Mouse (Mus musculus) kidney, postnatal 25 days (tissue): ENCODE results near the gene Syn3.

Source experiments
- DNase-seq, 2 experiments: peaks; one replicate each; pipeline ENCODE4 v3.0.0; 2021; ENCODE audit warnings: mixed read lengths in 2 of 2

Syn3 gene

DNA sequence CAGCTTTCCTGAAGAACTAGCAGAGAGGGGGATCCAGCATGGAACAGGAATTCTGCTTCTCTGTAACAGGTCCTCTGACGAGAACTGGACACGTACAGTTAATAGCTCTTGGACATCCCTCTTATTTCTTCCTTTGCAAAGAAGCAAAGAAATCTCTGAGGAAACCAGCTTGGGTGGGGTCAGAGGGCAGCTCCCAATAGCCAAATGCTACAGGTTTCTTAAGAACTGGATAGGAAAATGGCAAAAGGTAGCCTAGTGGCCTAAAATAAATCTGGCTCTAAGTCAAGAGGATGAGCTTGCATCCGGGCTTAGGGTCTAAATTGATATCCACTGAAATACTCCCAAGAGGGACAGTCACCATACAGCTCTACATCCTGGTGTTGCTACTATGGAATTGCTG, 225.9 kb downstream of the Syn3 start:
- peak; percentile 31 to 51 for DNase-seq

DNA sequence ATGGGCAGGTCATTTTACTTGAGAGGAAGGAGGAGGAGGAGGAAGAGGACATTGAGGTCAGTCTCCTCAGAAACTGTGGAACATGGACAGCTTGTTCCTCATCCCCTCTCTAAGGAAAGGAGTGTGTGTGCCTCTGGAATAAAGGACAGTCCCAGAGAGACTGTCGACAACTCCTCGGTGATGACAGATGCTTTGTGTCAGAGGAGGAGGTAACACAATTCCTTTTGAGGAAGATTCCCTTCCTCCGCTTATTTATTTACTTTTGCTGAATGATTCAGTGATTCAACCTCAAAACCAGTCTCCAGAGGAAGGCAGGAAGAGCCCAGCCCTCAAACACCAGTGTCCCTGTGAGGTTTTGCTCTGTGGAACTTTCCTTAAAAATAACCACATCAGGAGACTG, 228.4 kb downstream of the Syn3 start:
- DNase-seq: peak in 1 of 2 experiments; percentile 55

DNA sequence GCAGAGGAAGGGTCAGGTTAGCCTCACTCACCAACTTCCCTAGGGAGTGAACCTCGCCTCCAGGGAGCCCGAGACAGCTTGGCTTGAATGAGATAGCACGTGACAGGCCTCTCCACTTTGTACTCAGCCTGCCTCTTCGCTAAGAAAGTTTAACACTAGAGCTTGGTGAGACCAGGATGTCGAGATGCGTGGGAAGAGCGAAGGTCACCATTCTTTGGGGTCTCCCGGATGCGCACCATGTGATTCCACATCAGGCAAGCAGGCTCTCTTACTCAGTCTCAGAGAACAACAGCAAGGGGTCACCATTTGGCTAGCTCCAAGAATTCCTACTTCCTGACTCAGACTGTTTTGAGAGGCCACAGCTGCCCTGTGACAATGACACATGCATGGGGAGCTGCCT, 234.1 kb downstream of the Syn3 start:
- DNase-seq: peak; percentile 46 to 75

DNA sequence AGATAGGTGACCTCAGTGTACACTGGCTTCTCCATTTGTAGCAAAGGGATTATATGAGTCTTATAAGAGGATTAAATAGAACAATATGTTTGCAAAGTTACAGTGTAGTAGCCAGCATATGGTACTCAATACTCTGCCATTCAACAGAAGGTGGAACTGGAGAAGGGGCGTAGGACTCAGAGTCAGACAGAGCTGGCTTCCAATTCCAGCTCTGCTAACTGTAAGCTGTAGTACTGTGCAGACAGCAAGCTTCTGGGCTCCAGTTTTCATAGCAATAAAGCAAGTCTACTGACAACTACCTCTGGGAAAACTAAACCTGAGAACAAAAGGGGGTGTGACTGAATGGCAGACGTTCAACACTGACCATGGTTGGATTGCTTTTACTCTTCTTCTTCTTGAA, 237.0 kb downstream of the Syn3 start:
- DNase-seq: no peak

DNA sequence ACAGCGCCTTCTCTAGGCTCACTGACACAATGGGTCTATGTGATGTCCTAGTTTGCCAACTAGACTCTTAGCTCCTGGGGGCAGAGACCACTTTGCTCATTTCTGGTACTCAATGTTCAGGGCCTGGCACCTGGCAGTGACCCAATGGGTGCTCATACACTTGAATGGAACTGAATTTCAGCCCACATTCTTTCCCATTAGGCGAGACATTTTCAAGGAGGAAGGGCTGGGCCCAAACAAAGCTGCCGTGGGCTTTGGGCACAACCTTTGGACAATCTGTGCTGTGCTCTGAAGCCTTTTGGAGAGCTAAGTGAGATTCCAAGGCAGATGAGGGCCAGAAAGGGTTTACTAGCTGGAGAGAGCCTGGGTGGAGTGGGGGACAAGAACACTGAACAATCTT, 239.7 kb downstream of the Syn3 start:
- DNase-seq: peak; percentile 17 to 59

DNA sequence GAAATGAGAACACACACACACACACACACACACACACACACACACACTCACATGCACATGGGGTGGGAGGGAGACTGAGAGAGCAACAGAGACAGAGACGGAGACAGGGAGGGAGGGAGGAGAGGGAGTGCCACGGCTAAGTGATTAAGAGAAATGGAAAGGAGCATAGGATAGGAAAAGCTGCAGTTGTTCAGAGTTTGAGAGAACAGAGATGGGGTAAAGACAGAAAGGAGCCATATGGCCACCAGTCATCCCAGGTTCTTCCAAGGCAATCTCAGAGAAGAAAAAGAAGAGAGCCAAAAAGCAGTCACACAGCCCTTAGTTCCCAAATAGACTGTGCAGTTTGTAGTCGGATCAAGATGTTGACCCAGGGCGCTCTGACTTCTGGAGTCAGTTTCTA, 240.7 kb downstream of the Syn3 start:
- peak in 1 of 2 experiments; percentile 11 for DNase-seq

DNA sequence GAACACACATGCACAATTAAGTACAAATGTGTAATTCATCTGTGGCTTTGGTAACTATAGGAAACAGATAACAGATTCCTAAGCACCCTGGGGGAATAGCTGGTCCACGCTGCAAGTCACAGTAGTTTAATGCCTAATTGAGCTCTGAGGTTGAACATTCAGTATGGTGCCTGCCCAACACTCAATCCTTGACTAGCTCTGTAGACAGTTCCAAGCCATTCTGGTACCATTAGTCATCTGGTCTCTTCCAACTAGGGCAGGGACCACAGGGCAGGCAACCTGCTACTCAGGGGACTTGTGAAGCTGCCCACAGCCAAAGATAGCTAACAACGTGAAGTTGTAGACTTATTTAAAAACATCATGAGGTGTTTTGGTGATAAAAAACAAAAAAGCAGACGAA, 241.7 kb downstream of the Syn3 start:
- peak in 1 of 2 experiments; percentile 5 for DNase-seq

DNA sequence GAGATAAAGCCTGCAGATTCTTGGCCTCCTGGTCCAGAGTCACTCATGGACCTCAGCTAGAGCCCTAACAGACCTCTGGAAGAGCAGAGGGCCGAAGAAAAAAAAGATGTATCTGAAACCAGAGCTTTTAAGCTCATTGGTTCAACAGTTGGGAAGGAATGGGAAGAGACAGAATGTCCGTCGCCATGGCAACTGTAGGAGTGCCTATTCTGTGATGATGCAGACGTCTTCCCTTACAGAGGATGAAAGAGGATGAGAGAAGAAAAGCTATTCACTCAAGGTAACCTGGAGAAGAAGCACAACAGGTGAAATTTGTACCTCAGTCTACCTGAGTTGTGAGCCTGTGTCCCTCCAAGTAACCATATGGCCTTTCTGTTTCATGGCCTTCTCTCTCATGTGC, 242.5 kb downstream of the Syn3 start:
- peak in 1 of 2 experiments; percentile 23 for DNase-seq

DNA sequence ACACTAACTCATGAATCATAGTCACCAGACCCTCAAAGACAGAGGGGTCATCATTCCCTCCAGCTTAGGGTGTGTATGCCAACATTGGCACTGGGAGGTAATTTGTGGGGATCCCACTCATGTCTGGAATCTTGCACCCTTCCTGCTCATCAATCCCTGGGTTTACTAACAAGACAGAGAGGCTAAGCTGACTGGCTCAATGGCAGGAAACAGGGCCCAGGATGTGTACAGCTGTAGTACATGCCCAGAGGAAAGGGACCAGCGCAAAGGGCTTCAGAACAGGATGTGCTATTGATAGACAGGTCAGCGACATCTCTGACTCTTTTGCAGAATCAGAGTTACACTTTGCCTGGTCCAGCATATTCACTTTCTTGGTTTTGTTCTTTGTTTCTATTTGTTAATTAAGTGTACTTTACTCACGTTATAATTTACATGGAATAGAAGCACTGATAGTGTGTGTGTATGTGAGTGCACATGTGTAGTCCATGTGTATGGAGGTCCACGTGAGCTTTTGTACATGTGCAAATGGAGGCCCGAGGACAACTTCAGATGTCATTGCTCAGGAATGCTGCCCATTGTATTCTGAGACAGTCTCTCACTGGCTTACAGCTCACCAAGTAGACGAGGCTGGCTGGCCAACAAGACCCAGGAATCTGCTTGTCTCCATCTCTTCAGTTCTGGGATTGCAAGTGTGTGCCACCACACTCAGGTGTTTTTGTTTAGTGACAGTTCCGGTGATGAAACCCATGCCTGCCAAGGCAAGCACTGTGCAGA, 248.4 kb downstream of the Syn3 start:
- DNase-seq: no peak

DNA sequence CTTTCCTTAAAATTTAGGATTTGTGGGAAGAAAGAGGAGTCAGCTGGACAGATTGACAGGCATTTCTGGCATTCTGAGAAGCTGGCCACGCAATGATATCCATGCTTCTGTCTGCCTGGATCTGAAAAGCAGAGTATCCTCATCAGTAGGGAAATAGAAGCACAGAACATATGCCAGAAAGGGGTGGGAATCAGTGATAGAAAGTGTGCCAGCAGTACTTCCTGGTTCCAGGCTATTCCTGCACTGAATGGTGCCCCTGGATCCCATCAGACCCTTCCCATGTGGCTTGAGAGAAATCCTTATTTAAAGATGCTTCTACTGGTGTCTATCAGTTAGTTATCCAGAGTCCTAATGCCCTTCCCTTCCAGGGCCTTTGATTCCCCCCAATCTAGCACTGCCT, 249.4 kb downstream of the Syn3 start:
- no peak for DNase-seq

DNA sequence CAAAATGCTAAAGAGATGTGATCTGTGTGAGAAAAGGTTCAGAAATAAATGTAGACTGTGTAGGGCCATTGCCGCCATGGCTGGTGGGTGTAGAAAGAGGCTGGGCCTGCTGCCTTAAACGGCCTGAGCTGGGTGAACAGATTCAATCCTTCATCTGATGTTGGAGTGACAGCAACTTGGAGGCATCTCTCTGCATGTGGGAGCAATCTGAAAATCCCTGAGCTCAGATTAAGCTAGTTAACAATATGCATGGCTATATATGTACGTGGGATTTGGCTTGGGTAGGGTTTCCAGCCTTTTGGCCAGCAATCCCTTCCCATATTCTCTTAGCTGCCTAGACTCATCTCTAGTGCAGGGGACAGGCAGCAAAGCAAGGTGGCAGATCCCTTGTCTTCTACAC, 249.9 kb downstream of the Syn3 start:
- no peak for DNase-seq

DNA sequence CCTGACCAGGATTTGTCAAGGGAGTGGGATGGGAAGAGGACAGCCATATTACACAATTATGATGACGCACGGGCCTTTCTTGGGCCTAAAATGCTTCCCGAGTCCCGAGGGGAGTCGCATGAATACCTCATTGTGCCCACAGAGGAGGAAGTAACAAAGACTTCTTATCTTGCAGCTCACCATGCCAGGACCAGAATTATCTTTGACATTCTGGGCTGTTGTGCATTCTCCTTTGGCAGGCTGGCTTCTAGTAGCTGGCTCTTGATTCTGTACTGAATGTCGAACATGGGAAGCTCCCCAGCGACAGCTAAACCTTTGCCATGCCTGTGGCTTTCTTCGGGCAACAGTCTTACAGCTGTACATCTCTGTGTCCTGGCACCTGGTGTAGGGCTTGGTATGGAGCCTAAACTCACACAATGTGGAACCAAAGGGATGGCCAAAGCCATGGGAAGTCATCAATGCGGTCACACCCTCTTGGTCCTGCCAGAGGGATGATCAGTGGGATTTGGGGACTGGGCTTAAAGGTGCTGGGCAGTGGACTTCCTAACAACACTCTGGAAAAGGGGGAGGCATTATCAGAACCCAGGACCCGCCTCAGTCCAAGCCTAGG, 250.5 kb downstream of the Syn3 start:
- no peak for DNase-seq

DNA sequence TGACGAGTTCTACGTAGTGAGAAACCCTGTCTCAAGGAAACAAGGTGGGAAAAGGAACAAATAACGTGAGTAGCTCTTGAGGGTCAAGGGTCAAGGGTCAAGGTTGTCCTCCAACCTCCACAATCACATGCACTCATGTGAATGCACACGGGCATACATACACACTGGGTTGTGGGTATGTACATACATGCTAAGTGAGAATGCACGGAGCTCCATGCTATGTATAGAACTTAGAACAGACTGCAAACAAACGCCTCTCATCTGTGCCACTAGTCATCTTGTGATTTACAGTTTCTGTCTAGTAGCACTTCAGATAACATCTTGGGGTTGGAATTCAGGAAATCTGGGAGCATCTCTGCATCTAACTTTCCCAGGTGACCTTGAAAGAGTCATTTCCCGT, 253.3 kb downstream of the Syn3 start:
- no peak for DNase-seq

DNA sequence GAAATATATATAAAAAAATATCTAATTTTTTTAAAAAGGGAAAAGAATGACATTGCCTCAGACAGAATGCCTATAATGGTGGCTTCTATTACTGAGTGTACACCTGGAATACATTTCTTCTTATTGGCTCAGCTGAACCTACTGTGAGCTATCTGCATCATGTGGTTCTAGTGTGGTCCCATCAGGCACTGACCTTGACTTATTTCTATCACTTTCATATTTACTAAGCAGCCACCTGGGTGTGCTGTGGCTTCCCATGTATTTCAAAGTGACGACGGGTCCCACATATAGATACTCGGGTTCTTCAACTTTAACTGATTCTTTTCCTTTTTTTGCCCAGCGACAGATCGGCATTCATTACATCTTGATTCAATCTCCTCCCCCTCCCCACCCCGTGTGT, 255.2 kb downstream of the Syn3 start:
- DNase-seq: no peak

DNA sequence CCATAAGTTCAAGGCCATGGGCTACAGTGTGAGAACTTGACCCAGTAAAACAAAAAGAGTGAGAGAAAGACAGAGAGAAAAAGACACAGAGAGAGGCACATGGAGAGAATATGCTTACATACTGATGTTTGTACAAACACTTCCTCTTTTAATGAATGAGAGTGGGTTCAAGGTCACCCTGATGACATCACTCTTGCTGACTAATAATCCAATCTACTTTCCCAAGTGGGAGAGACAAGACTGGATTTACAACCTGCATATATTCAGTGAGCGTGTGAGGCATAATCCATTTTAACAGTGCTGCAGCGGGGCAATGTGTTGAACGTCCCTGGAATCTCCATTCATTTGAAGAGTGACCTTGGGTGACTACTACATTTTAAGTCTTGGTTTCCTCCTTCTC, 256.0 kb downstream of the Syn3 start:
- no peak for DNase-seq

DNA sequence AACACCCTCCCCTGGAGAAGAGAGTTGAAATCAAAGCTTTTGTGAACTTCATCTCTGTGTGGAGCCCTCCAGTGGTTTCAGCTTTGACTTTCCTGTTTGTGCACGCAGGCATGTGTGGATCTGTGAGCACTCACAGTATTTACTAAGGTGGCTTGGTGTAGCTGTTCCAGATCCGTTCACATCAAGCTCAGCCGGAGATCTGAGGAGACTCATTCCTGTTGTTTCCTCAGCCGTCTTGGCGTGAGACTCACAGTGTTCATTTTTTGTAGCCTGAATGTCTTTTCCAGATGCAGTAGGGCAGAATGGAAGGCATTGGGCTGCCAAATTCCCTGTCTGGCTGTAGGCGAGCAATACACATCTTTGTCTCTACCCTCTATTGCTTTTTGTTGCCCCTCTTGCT, 268.7 kb downstream of the Syn3 start:
- peak in 1 of 2 experiments; percentile 4 for DNase-seq

DNA sequence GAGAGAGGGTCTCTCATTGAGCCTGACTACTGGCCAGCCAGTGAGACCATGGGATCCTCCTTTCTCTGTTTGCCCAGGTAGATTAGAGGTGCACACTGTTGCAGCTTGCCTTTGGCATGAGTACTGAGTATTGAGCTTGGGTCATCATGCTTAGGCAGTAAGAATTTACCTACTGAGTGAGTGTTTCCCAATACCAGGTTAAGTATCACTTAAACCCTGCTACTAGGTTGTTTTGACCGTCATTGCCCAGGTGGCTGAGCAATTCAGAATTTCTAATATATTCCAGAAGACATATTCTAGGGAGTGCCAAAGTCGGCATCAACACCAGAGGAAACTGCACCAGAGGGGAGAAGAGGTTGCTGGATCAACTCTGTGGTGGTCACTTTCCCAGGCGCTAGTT, 273.2 kb downstream of the Syn3 start:
- DNase-seq: no peak

DNA sequence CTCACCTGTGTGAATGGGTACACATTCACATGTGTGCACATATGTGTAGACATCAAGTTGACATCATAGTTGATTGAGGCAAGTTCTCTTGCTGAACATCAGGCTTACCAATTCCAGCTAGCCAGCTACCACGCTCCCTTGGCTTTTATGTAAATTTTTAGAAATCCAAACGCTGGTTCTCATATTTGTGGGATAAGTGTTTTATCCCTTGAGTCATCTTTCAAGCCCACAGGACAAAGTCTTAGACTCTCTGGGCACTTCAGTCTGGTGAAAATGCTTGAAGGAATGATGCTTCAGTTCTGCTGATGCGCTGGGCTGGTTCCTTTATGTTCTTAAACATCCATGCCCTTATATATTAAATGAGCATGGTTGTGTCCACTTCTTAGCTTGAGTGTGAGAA, 279.7 kb downstream of the Syn3 start:
- no peak for DNase-seq

DNA sequence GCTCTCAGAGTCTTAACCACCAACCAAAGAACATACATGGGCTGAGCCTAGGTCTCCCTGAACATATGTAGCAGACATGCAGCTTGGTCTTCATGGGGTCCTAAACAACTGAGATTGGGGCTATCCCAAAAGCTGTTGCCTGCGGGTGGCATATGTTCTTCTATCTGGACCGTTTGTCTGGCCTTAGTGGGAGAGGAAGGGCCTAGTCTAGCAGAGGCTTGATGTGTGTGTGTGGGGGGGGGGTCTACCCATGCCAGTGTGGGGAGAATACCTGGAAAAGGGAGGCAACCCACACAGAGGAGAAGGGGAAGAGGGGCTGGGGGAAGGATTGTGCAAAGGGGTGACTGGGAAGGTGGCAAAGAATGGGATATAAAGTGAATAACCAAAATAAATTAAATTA, 281.9 kb downstream of the Syn3 start:
- no peak for DNase-seq

DNA sequence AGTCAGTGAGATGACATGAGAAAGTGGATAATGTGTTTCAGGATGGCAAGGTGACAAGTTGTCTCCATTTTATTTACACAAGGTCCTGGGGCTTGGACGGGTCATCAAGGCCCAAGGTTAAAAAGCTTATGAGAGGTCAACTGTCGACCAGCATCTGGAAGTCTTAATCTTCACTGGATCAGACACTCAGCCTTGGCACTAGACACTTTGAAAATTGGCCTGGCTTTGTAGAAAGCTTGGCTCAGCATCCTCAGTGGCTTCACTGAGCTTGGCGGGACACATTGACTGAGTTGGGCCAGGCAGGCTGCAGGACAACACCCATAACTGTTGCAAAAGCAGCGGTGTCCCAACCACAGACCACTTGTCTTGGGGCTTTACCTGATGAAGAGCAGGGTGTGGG, 286.6 kb downstream of the Syn3 start:
- DNase-seq: peak; percentile 8 to 45

DNA sequence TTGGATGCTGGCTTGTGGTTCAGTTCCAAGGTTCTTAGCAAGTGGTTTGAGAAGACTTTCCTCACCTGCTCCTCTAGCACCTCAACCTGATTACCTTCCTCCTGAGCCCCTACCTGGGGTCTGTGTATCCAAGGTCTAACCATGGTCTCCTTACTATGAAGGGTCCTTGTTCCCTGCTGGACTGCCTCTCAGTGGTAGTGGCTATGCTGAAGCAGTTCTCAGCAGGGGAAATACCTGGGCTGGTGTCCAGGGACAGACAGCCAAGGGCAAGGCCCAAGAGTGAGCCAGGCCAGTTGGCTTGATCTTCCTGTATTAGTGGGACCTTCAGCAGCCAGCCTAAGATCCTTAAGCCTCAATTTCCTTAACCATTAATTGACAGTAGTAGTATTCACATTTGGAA, 294.8 kb downstream of the Syn3 start:
- peak; percentile 70 to 81 for DNase-seq

DNA sequence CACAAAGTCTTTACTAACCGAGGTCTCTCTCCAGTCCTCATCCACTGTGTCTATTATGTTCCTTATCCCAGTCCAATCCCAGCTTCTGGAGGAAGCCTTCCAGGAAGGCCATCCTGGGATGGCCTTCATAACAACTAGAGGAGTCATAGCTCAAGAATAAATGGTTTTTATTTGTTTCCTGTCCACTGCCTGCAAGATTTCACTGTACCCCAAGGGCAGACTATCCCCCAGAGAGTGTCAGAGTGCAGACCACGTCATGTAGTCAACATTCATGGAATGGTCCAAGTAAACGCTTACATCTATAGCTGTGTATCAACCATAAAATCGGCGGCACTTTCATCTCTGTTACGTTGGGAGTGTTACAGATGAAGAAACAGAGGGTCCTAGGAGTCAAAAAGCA, 295.5 kb downstream of the Syn3 start:
- peak; percentile 19 to 61 for DNase-seq

DNA sequence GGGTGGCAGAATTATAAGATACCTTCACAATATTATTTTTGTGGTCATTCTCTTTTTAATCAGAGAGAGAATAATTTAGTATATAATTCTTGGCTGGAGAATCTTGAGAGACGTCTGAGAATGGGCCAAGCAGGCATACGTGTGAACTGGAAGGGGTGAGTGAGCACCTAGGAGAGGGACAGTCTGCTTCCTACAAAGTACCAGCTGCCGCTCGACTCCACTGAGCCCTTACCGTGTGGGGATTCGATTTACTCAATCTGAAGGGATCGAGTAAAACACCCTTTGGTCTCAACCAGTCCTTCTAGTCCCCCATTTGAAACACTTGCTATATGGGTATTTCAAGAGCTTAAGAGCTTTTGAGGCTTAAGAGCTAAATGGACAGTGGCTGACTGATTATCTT, 296.9 kb downstream of the Syn3 start:
- DNase-seq: no peak

DNA sequence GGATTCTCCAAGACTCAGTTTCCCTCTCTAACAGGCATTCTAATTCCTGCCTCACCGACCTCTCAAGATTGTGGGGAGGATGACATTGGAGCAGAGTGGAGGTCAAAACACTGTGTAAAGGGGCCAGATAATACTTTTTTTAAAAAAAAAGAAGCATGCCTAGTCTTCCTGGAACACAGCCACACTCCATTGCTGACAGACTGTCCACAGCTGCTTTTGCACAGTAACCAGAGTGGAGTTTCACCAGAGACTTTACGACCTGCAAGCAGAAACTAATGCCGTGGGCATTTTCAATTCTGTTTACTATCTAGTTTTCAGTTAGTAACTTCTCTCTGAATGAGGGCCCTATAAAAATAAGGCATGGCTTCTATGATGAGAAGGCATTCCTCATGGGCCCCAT, 297.7 kb downstream of the Syn3 start:
- DNase-seq: peak in 1 of 2 experiments; percentile 22
